Comparison of ENCODE assay signal across 8 mouse cellular contexts in genomic region chr3:95216655-95217254, GRCm38 (mm10). TPM values are rescaled to one million over a fixed set of nuclear protein-coding genes. Genes with fewer than 3 reads are reported as not detected.
DNase-seq lines count a peak whose midpoint lies in the region; ATAC-seq and TF ChIP-seq lines count a peak whose summit lies in the region.

No protein-coding gene starts in this region.

- peaks cover 56% of the 10 kb centered on the region for H3K36me3 ChIP-seq in C2C12 (ENCODE audit: control insufficient read depth, insufficient read depth)
- peaks cover 44% of the 10 kb centered on the region for H3K36me3 ChIP-seq in forebrain, embryonic 14.5 days (ENCODE audit: control insufficient read depth, insufficient read depth, low read length)
- H3K36me3 ChIP-seq in liver, embryonic 16.5 days (ENCODE audit: control insufficient read depth, insufficient read depth): peaks cover 12% of the 10 kb centered on the region

- peaks cover 45% of the 10 kb centered on the region for H3K79me2 ChIP-seq in C2C12 (ENCODE audit: control insufficient read depth, insufficient read depth)

- WGBS in forebrain, embryonic 14.5 days: 22% methylated on average over 4 of the region's 4 CpGs
- WGBS in liver, embryonic 16.5 days (ENCODE audit: insufficient replicate concordance): 14% methylated on average over 4 of the region's 4 CpGs

- peaks cover 5% of the 10 kb centered on the region; the same call in 1 of the 2 replicates for H3K4me1 ChIP-seq in forebrain, embryonic 14.5 days (ENCODE audit: control insufficient read depth, insufficient read depth, low read length)
- peaks cover 24% of the 10 kb centered on the region for H3K4me1 ChIP-seq in liver, embryonic 16.5 days (ENCODE audit: control insufficient read depth, low read depth, low read length)

- no peaks in the 10 kb centered on the region for H3K27me3 ChIP-seq in C2C12 (ENCODE audit: control insufficient read depth, insufficient read depth, insufficient read length)
- H3K27me3 ChIP-seq in forebrain, embryonic 14.5 days (replicated peaks; ENCODE audit: control insufficient read depth, insufficient read depth, low read length): no peaks in the 10 kb centered on the region
- no peaks in the 10 kb centered on the region for H3K27me3 ChIP-seq in liver, embryonic 16.5 days (ENCODE audit: control insufficient read depth, insufficient read depth, low read depth, low read length)

- no peak for DNase-seq in frontal cortex, postnatal 14 days (ENCODE audit: low spot score in 2 of 2)
- DNase-seq in forebrain, embryonic 14.5 days (ENCODE audit: low spot score): no peak
- DNase-seq in thymus, postnatal 4 days: no peak
- DNase-seq in urinary bladder, postnatal 36 days (ENCODE audit: low spot score in 2 of 2): no peak
- no peak for DNase-seq in urinary bladder, postnatal 14 days (ENCODE audit: low spot score)

- H3K27ac ChIP-seq in forebrain, embryonic 14.5 days (ENCODE audit: low read depth, low read length): peak overlapping the region; percentile 94; the same call in 1 of the 2 replicates
- H3K27ac ChIP-seq in liver, embryonic 16.5 days (ENCODE audit: low read length): peak overlapping the region; percentile 95

- H3K9ac ChIP-seq in forebrain, embryonic 14.5 days (ENCODE audit: low read length): peak overlapping the region; percentile 91
- peak overlapping the region; percentile 94 for H3K9ac ChIP-seq in liver, embryonic 16.5 days (ENCODE audit: low read depth, low read length)

- peak overlapping the region; percentile 57 for H3K4me3 ChIP-seq in C2C12 (ENCODE audit: insufficient read depth, poor library complexity, severe bottlenecking)
- peak overlapping the region; percentile 71 for H3K4me3 ChIP-seq in forebrain, embryonic 14.5 days (ENCODE audit: low read depth, low read length)
- H3K4me3 ChIP-seq in liver, embryonic 16.5 days (ENCODE audit: low read depth, low read length): peak overlapping the region; percentile 93

- H3K9me3 ChIP-seq in forebrain, embryonic 14.5 days (replicated peaks; ENCODE audit: control insufficient read depth, low read length): no peaks in the 10 kb centered on the region
- no peaks in the 10 kb centered on the region for H3K9me3 ChIP-seq in liver, embryonic 16.5 days (replicated peaks; ENCODE audit: control insufficient read depth, low read length)

- TF ChIP-seq CTCF in C2C12 (IDR thresholded peaks at IDR 0.05; ENCODE audit: control insufficient read depth, insufficient read depth, insufficient read length): no peak

- ATAC-seq in frontal cortex, adult (ENCODE audit: low TSS enrichment): 0 out of 2 replicates have a peak, but pooled peaks have one; percentile 6
- ATAC-seq in forebrain, embryonic 14.5 days: no peak
- ATAC-seq in liver, embryonic 16.5 days (ENCODE audit: low read depth): no peak

- peaks cover 16% of the 10 kb centered on the region for H3K79me3 ChIP-seq in C2C12 (ENCODE audit: low read depth)

- peak overlapping the region; percentile 16 for H3ac ChIP-seq in C2C12 (ENCODE audit: control insufficient read depth, insufficient read length, low read depth)

- peak overlapping the region; percentile 41 for H3K4me2 ChIP-seq in forebrain, embryonic 14.5 days (ENCODE audit: low read length)
- H3K4me2 ChIP-seq in liver, embryonic 16.5 days (ENCODE audit: low read depth, low read length): peak overlapping the region; percentile 78

TF ChIP-seq in C2C12, 6 proteins besides CTCF, POLR2A, EP300 and RAD21:
- TF ChIP-seq CEBPB (IDR thresholded peaks at IDR 0.05; ENCODE audit: low read depth): no peak
- no peak for TF ChIP-seq MYOD1 (IDR thresholded peaks at IDR 0.05; ENCODE audit: control insufficient read depth, insufficient read length, low read depth)
- TF ChIP-seq FOSL1 (IDR thresholded peaks at IDR 0.05; ENCODE audit: insufficient read depth, low read length, poor library complexity, severe bottlenecking): no peak
- no peak for TF ChIP-seq MAX (IDR thresholded peaks at IDR 0.05)
- no peak for TF ChIP-seq USF1 (IDR thresholded peaks at IDR 0.05; ENCODE audit: low read depth)

RNA-seq across cellular contexts. Expression of gene Gabpb2, which starts 1.0 kb away (rescaled TPM):
- 5.7 TPM for polyA plus RNA-seq in C2C12 (2012; fragmentation: generic; extraction: Trizol)
- 4.0 and 4.3 TPM in 2 replicates for polyA plus RNA-seq in forebrain, embryonic 14.5 days (2014; fragmentation: Nextera tagmentation; extraction: Ambion mirVana)
- polyA plus RNA-seq in liver, embryonic 16.5 days (2015; fragmentation: Nextera tagmentation; extraction: Ambion mirVana): 6.6 and 7.0 TPM in 2 replicates

RNA-seq across cellular contexts. Expression of gene Cdc42se1, which starts 11.8 kb away (rescaled TPM):
- 80.9 TPM for polyA plus RNA-seq in C2C12 (2012; fragmentation: generic; extraction: Trizol)
- 99.4 and 99.7 TPM in 2 replicates for polyA plus RNA-seq in forebrain, embryonic 14.5 days (2014; fragmentation: Nextera tagmentation; extraction: Ambion mirVana)
- 36.4 and 37.3 TPM in 2 replicates for polyA plus RNA-seq in liver, embryonic 16.5 days (2015; fragmentation: Nextera tagmentation; extraction: Ambion mirVana)

RNA-seq across cellular contexts. Expression of gene Mllt11, which starts 15.2 kb away (rescaled TPM):
- polyA plus RNA-seq in C2C12 (2012; fragmentation: generic; extraction: Trizol): 19.6 TPM
- 444 and 548 TPM in 2 replicates for polyA plus RNA-seq in forebrain, embryonic 14.5 days (2014; fragmentation: Nextera tagmentation; extraction: Ambion mirVana)
- 1.8 and 2.0 TPM in 2 replicates for polyA plus RNA-seq in liver, embryonic 16.5 days (2015; fragmentation: Nextera tagmentation; extraction: Ambion mirVana)

RNA-seq across cellular contexts. Expression of gene Gm128, which starts 24.6 kb away (rescaled TPM):
- 0.11 TPM for polyA plus RNA-seq in C2C12 (2012; fragmentation: generic; extraction: Trizol)
- polyA plus RNA-seq in forebrain, embryonic 14.5 days (2014; fragmentation: Nextera tagmentation; extraction: Ambion mirVana): 0.17 TPM in 1 of 2 replicates, not detected in the other
- polyA plus RNA-seq in liver, embryonic 16.5 days (2015; fragmentation: Nextera tagmentation; extraction: Ambion mirVana): 0.07 TPM in 2 replicates

RNA-seq across cellular contexts. Expression of gene Bnipl, which starts 34.2 kb away (rescaled TPM):
- 0.34 TPM for polyA plus RNA-seq in C2C12 (2012; fragmentation: generic; extraction: Trizol)
- polyA plus RNA-seq in forebrain, embryonic 14.5 days (2014; fragmentation: Nextera tagmentation; extraction: Ambion mirVana): not detected in 2 replicates
- polyA plus RNA-seq in liver, embryonic 16.5 days (2015; fragmentation: Nextera tagmentation; extraction: Ambion mirVana): not detected in 2 replicates

Comparison
In these comparisons a context has a peak if more than half of its experiments do, and no peak if none do; other contexts are left out.
1. RNA of gene Mllt11, which starts 15.2 kb away (polyA plus RNA-seq): 444 to 548 TPM in forebrain, embryonic 14.5 days; 19.6 TPM in C2C12 (single experiment) and 1.8 to 2.0 TPM in liver, embryonic 16.5 days; every median in the first group is over 10 times any median in the second.
2. Peak in every context shown above with its lines, with median percentiles within 50 percentile points of each other: H3K4me3 ChIP-seq.